Mouse (Mus musculus): ENCODE data around the gene Grwd1.

Grwd1 gene

DNA sequence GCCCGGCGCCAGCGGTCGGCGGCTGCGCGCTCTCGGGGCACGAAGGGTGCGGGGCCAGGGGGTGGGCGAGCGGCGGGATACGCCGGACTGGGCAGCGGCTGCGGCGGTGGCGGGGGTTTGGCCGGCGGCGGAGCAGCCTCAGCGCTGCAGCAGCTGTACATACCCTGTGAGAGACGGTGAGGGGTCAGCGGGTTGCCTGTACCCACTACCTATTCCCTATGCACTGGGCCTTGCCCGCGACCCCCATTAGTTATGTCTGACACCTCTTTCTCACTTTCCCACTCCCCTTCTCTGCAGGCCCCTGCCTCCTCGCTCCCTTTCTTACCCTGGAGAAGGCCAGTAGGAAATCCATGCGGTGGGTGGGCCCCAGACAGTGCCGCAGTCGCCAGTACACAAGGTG lies 3.2 kb upstream of the Grwd1 start:
- no peak for DNase-seq

DNA sequence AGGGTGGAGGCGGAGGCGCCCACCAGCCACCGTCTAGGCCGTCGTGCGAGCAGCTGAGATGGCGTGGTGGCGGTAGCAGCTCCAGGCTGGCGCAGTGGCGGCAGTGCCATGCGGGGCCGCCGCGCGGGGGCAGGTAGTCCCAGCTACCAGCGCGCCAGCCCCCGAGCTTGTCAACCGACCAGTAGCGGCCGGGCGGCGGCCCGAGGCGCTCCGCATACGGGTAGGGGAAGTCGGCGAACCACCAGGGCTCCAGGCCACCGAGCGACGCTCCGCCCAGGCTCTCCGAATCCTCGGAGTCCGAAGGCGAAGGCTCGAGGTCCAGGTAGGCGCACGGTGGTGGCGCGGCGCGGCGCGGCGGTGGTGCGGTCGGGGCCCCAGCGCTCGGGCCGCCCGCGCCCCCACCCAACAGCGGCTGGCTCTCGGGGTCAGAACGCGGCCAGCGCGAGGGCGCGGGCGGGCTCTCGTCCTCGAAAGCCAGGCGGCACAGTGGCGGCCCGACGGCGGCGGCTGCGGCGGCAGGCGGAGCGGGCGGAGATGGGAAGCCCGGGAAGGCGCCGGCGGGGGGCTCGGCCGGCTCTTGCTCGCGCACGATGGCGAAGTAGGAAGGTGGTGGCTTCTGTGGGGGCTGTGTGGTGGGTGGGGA lies 2.5 kb upstream of the Grwd1 start:
- DNase-seq = peak; percentile 26 to 33

DNA sequence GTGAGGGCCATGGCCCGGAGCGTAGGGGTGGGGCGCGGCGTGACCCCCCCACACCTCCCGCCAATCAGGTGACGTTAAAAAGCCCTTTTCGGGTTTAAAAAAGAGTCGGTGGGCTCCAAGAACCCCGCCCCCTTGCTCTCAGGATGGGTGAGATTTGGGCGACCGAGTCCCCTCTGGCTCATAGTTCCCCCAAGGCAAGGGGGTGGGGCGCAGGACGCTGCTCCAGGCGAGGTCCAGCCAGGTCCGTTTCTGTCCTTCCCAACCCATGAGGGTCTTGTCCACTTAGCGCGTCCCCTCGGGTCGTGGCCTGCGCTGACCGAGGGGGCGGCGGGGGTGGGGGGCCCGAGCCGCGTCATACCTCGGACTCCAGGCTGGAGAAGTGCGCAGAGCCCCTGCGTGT lies 1.7 kb upstream of the Grwd1 start:
- DNase-seq = no peak

DNA sequence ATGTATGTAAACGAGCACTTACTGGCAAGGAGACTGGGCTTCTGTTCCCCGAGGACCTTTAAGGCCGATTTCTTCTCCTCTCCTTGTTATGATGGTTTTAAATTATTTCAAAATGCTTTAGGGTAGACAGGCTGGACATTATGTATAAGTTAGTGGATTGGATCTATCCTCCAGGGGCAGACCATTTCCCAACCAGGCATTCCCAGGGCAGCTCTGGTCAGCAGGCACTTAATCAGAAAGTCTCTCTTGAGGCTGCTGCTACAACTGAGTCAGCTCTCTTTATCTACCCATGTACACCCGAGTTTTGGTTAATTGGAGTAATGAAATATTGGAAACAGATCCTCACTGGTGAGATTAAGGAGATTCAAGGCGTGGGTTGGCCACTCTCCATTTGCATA lies 383 bp upstream of the Grwd1 start:
- DNase-seq = no peak

DNA sequence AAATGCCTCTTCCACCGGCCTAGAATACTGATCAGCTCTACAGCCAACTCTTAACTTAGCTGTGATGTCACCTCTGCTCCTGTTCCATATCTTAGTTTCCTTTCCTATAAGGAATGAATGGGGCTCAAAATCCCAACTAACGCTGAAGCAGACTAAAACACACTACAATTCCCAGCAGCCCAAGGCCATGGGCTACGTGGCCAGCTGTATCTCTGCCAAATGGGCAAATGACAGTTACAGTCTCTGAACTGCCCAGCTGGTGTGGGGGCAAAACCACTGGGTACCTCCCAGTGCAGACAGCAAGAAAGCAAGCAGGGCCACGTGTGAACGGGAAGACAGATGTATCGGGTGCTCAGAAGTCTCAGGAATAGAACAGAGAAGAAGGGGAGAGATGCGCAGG lies 4.1 kb downstream of the Grwd1 start:
- DNase-seq = no peak

DNA sequence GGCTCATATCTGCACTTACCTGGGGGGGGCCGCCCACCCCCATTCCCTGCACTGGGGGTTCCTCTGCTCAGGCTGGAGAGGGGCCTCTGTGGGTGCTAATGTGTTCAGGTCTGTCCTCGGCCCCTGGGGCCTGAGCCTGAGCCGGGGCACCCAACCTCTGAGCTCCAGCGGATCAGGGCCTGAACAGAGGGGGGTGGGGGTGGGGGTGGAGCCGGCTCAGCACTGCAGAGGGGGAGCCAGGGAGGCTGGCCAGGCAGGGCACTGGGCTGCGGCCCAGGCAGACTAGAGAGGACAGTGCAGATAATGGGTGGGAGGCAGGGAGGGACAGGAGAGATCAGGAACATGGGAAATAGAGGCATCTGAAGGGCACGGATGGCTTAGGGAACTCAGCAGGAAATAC lies 6.1 kb downstream of the Grwd1 start, which contains the start of gene Kcnj14:
Gene Kcnj14, minus strand, starts transcription at position 185 of the 400 bp plus-strand sequence.
- no peak for DNase-seq

DNA sequence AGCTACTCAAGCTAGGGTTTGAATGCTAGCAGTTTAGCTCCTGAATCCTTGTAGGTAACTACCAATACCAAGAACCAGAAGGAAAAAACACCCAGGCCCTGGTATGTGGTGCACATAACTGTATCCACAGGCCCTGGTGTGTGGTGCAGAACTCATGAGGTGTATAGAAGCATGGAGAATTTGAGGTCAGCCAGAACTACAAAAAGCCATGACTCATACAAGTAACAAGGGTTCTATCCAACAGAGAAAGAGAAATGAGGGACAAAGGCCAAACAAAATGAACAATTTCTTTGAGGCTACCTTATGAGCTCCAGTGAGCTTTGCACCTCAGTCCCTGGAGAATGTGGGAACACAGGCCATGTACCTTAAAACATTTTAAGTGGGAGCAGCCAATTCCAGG lies 9.8 kb downstream of the Grwd1 start:
- no peak for DNase-seq

DNA sequence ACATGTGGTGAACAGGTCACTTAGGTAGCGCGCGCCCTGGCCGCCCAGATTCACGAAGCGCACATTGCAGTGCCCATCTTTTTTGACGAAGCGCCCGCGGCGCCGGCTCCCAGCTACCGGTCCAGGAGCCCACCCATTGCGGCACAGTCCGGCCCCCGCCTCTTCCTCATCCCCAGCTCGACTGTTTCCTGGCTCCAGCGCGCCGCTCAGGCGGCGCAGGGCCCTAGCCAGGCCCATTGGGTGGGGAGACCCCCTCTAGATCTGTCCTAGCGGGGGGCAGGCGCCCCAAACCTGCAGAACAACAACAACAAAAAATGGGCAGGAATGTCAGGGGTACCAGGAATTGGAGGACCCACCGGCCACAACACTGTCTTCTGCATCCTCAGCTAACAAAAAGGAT lies 10.9 kb downstream of the Grwd1 start:
- no peak for DNase-seq

DNA sequence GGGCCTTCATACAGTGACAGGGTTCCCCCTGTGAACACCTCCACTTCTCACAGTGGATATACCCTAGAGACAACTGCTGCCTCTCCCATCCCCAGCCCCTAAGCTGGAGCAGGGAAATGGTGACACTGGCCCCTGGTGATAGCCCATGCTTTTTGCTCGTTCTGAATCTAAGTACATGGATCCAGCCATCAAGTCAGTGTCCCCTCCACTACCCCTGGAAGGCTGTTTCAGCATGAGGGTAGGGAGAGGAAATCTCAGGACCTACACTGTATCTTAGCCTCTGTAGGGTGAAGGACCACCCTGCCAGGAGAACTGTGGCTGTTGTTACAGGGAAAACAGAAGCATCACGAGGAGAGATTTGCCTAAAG lies 14.8 kb downstream of the Grwd1 start:
- DNase-seq = no peak

DNA sequence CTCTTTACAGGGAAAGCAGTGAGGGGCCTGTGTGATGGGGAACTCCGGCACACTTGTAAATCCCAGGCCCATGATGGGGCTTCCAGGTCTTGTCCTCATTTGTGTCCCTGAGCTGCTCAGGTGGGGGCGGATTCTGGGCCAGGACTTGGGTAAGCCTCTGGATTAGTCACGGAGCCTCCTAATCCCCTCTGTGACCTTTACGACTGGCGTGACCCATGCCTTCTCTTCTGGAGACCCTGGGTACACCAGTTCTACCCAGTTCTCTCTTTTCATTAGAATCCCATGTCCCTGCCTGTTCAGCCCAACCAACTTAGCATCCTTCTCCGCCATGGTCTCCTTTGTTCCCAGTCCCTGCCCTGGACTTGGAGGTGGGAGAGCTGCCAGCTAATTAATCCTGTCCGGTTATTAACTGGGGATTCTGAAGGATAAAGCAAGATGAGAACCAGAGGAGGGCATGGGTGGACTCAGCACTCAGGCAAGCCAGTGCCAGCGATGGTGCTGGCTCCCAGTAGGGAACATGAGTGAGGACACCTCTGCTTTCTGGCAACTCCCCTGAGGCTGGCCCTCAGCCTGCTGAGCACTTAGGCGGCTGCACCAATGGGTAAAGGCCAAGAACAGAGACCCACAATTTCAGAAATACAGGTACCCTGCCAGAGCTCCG lies 15.3 kb downstream of the Grwd1 start:
- DNase-seq = no peak

DNA sequence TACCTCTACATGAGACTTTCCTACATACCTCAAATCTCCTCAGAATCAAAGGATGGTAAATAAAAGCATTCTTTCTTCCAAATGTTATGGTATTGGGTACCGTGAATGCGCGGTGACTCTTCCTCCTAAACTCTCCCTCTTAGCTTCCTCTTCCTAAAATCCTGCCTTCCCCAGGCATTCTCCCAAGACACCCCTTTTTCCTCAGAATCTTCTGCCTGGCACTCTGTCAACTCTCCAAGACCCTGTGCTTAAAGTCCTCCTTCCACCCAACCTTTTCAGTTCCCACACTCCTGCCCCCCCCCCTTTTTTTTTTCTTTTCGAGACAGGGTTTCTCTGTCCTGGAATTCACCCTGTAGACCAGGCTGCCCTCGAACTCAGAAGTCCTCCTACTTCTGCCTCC lies 15.9 kb downstream of the Grwd1 start:
- no peak for DNase-seq

DNA sequence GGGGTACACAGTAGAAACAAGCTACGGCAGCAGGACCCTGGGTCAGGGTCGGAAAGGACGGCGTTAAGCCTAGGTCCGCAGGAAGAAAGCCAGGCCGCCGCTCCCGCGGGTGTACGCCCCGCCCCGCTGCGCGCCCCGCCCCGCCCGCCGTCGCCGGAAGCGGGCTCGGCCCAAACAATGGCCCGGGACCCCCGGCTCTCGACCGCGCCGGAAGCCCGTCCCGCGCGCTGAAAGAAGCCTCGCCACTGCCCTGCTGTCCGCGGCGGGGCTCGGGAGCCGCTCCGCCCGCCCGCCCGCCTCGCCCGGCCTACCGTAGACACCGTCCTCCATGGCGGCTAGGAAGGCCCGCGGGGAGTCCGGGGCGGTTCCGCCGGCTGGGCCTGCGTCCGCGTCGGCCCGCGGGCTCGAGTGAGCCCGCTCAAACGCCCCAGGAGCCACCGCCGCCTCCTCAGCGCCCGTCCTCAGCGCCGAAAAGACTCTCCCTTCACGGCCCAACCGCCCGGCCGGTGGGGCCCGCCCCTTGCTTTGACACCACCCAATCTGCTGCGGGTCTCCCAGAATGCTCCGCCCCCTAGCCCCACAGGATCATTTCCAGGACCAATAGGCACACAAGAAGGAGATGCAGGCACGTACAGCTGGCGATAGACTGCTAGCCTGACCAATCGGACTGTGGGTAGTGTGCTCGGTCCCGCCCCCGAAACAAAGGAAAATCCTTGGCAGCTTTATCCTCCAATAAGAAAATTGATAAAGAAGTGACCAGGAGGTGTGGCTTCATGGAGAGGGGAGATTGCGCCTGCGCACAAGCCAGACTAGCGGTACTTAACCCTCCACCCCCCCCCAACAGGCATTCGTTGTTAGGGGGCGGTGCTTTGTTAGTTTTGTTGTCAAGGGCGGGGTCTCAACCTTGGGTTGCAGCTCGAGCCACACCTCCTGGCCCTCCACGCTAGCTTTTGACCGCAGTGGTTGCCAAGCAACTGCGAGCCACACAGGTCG lies 16.7 kb downstream of the Grwd1 start, which contains the start of gene Cyth2:
Gene Cyth2, minus strand, starts transcription at position 795 of the 993 bp plus-strand sequence.
- DNase-seq = peak; percentile 99 to 100

DNA sequence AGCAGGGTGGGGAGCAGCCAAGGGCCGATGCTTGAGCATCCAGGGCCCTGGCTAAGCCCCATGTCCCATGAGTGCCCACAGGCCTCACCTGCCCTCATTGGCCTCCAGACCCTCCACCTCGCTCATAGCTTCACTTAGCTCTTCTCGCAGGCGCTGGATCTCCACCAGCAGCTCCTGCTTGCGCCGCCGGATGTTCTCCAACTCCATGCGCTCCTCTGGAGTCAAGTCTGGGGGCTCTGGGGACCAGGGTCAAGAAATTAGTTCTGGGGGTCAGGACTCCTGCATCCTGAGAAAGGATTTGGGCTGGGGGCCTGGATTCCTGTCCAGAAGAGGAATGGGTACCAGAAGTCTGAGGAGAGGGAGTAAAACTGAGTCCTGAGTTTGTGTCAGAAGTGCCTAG lies 17.8 kb downstream of the Grwd1 start:
- DNase-seq = no peak

DNA sequence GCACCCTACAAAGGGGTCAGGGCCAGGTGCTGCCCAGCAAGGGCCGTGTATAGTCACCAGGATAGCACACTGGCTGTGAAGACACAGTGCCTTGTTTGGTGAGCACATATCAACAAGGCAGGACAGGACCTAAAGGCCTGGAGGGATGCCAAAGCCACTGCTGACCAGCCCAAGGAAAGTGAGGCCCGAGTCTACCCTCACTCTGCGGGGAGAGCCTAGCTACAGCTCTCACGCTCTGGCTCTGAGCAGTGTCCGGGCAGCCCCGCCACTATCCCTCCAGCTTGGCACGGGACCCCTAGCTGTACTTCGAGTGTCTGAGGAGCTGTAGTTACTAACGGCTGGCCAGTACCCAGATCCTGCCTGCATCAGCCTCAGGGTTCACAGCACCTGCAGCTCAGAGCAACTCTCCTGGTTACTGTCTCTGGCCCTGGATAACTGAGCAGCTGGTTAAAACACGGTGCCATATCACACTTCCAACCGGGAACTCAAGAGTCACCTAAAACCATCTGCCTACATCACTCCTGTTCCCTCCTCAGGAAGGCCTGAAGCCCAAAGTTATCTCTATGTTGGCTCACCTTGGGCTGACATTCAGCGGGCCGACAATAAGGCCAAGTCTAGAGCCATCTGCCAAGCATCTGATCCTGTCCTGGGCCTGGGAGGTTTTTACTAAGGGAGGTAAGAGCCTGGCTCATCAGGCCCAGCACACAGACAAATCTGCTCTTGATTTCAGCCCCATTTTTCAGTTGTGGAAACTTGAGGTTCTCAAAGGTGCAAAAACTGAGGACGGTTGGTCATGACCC lies 21.3 kb downstream of the Grwd1 start:
- DNase-seq = no peak

DNA sequence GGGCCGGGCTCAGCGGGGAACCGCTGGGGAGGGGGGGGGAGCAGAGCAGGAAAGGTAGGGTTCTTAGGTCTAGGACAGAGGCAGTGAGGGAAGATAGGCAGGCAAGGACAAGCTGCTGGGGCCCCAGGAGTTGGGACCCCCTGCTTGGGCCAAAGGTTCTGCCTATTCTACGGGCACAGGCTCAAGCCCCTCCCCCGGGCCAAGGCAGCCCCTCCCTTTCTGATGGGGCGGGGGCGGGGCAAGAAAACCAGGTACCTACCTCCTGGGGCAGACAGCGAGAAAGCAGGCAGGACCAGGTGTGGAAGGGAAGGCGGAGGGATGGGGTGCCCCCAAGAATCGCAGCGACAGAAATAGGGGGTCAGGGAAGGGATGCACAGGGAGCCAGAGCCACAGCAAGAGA lies 22.3 kb downstream of the Grwd1 start:
- DNase-seq = no peak

DNA sequence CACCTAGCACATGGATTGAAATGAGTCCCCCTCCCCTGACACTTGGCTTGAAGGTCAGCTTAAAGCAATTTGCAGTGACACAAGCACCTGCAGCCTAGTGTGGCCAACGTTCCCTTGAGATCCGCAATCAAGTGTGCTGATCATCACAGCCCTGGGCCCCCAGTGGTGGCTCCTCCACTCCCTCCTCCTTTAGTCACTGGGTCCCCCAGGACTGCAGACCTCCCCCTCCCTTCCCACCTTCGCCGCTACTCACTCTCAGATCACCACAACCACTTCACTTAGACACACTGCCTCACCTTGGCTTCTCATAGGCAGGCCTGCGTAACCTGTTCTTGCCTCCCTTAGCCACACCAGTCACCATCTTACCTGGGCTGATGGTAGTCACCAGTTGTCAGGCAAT lies 24.8 kb downstream of the Grwd1 start:
- no peak for DNase-seq

DNA sequence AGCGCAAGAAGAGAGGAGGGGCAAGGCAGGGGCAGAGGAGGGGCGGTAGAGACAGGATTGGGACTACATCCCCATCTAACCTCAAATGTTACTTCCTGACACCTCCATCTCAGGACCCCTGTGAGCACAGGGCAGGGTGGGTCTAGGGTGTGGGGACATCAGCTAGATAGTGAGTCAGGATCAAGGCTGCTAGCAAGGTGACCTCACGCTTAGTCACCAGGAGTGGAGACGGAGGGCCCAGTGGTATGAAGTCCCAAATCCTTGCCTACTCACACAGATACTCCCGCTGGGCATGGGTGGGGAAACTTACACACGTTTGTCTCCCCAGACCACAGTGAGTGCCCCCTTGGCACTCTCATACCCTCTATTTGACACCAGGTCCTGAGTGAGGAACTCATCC lies 28.2 kb downstream of the Grwd1 start:
- no peak for DNase-seq

DNA sequence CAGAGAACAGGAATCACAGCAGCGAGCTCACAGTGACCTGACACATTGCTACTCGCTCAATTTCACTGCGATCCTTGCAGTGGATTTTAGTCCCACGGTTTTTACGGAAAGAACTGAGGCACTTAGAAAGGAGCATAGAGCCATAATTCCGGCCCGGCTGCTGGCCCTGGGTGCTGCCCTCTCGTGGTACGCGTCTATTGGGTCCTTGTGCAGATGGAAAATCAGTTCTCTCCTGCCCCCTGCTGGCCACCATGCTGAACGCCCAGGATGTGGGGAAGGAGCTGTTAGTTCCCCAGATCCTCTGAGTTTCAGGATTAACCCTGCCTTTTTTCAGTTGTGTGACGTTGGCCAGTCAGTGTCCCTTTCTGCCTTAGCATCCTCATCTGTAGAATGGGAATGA lies 29.4 kb downstream of the Grwd1 start:
- DNase-seq = peak; percentile 94 to 95

DNA sequence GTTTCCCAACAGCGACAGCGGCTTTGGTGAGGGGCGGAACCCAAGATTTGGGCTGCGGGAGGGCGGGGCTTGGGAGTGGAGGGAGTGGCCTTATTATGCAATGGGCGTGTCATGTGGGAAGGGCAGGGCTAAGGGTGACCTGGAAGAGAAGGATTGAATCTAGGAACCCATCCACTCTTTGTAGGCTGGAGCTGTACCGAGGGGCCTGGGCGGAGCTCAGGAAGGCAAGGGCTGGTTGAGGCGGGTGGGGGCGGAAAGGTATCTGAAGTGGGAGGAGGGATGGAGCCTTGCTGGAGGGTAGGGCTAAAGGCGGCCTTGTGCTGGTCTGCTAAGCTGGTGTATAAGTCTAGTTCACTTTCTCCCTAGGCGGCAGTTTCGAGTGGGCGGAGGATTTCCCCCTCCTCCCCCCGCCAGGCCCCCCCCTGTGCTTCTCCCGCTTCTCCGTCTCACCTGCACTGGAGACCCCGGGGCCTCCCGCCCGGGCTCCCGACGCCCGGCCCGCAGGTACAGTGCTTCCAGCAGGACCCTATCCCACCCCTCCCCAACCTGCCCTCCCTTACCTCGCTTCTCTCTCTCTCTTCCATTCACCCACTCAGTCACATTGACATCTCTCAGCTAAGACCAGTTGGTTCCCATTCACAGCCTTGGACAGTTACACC lies 30.1 kb downstream of the Grwd1 start:
- peak; percentile 67 to 68 for DNase-seq

DNA sequence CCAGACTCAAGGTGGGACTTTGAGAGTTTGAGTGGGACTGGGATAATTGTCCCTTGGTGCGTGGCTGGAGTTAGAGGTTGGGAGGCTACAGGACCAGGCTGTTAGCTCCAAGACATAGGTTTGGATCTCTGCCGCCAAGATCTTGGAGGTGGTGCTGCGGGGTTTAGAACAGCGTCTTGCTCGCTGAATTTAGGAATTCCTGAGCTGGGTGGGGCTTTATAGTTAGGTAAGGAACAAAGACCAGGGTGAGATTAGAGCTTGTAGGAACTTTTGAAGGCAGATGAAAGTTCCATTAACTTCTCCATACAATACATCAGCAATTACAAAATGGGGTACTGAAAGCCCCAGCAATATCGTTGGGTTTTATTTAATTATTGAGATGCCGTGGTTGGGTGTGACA lies 30.7 kb downstream of the Grwd1 start:
- no peak for DNase-seq

DNA sequence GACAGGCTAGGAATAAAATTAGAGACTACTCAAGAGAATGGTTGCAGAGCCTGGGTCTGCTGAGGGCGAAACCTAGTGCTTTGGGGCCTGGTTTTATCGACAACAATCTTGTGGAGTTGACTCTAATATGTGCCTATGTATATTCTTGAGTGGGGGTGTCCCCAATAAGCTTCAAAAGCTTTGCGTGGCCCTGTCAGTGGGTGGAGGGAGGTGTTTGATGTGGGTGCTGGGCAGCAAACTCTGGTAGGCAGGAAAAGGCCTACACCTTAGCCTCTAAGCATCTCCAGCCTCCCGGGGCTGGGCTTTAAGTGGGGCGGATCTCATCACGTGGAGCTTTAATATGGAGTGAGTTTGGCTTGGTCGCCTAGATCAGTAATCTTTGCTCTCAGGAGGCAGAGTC lies 31.8 kb downstream of the Grwd1 start:
- DNase-seq = no peak

DNA sequence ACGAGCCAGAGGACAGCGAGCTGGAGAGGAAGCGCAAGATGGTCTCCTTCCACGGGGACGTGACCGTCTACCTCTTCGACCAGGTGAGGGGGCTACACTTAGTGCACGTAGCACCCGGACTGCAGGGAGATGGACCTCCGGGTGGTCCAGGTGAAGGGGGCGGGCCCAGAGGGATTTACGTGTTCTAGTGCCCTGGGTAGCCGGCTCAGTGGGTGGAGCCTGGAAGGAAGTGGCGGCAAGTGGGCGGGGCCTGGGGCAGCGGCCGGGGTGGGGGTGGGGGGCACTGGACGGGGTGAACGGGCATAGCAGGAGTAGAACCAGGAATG lies 32.3 kb downstream of the Grwd1 start:
- peak; percentile 53 to 55 for DNase-seq
